Mouse (Mus musculus) ES-E14 (cell line): ENCODE data around the gene Man2b1.

Experiments
- CHD2 ChIP-seq: IDR thresholded peaks from 2 replicates; pipeline ENCODE4 v1.6.1; 2014; ENCODE audit warnings: mild to moderate bottlenecking, low read depth, low read length, inconsistent platforms
- MAFK ChIP-seq: IDR thresholded peaks from 2 replicates; pipeline ENCODE4 v1.6.1; 2014; ENCODE audit warnings: mild to moderate bottlenecking, low read depth, low read length, inconsistent platforms; ENCODE audit not compliant: insufficient read depth
- ZNF384 ChIP-seq: IDR thresholded peaks from 2 replicates; pipeline ENCODE4 v1.6.1; 2012; ENCODE audit warnings: low read depth, low read length, inconsistent platforms

GRCm38 (mm10) chr8:85067982-85068381, 15.1 kb upstream of the Man2b1 start, which contains the start of gene Gm5741:
- TF ChIP-seq MAFK (no peak), CHD2 (no peak), ZNF384 (no peak)
